Mouse (Mus musculus) megakaryocyte-erythroid progenitor cell, adult 5-6 weeks (primary cell): ENCODE measurements around the gene Gm29776. TPM values are rescaled to one million over a fixed set of nuclear protein-coding genes. Genes with fewer than 3 reads are reported as not detected.

Experiments used
- ATAC-seq: replicated peaks from 2 replicates; pipeline ENCODE4 v1.8.0; 2016; ENCODE audit warnings: mild to moderate bottlenecking, inconsistent platforms; ENCODE audit not compliant: severe bottlenecking, poor library complexity, low FRiP score, low TSS enrichment
- total RNA-seq, 2 experiments: library from RNA; stranded (forward) in 1 of 2; stranded (reverse) in 1 of 2; fragments of 200-1000, 215-1000 nt in 1 of 2; fragments of >200 nt in 1 of 2; fragmentation: Nextera tagmentation in 1 of 2; gene quantifications; 2 replicates each; pipeline ENCODE4 v1.2.3; 2014 to 2017

The Gm29776 gene
- total RNA-seq, 2 experiments from 2014 or later, result not detected

- no peak for ATAC-seq
Observed at GRCm38 (mm10) chr14:54712861-54713260, 14.2 kb upstream of the Gm29776 start.

- no peak for ATAC-seq
Observed at GRCm38 (mm10) chr14:54712074-54712473, 13.4 kb upstream of the Gm29776 start, which contains the start of gene Cebpe. Gene Cebpe, minus strand, starts transcription at chr14:54712174.

GRCm38 (mm10) chr14:54709054-54709453, 10.4 kb upstream of the Gm29776 start:
- no peak for ATAC-seq

GRCm38 (mm10) chr14:54706589-54707320, 8.1 kb upstream of the Gm29776 start:
- no peak for ATAC-seq

- ATAC-seq, result peak; percentile 92
Observed at GRCm38 (mm10) chr14:54705844-54706243, 7.2 kb upstream of the Gm29776 start.

- ATAC-seq, result no peak
Observed at GRCm38 (mm10) chr14:54703207-54703606, 4.6 kb upstream of the Gm29776 start.

GRCm38 (mm10) chr14:54701298-54701697, 2.7 kb upstream of the Gm29776 start:
- 0 out of 2 replicates have a peak, but pooled peaks have one; percentile 36 for ATAC-seq

- no peak for ATAC-seq
Observed at GRCm38 (mm10) chr14:54699586-54699985, 953 bp upstream of the Gm29776 start.

GRCm38 (mm10) chr14:54696752-54697151, 1.9 kb downstream of the Gm29776 start:
- ATAC-seq, result no peak

- no peak for ATAC-seq
Observed at GRCm38 (mm10) chr14:54695042-54695441, 3.6 kb downstream of the Gm29776 start.

- no peak for ATAC-seq
Observed at GRCm38 (mm10) chr14:54687251-54687650, 11.4 kb downstream of the Gm29776 start.

GRCm38 (mm10) chr14:54686522-54687143, 12.0 kb downstream of the Gm29776 start, which contains the start of gene Acin1:
Gene Acin1, minus strand, starts transcription at chr14:54686931.
- ATAC-seq, result peak; percentile 88

GRCm38 (mm10) chr14:54686063-54686521, 12.5 kb downstream of the Gm29776 start, which contains the start of gene 1700123O20Rik:
Gene 1700123O20Rik, plus strand, starts transcription at chr14:54686216.
- peak; percentile 78 for ATAC-seq

GRCm38 (mm10) chr14:54685471-54685870, 13.2 kb downstream of the Gm29776 start:
- no peak for ATAC-seq

- ATAC-seq, result no peak
Observed at GRCm38 (mm10) chr14:54682396-54682795, 16.2 kb downstream of the Gm29776 start.

GRCm38 (mm10) chr14:54678657-54679304, 19.9 kb downstream of the Gm29776 start:
- ATAC-seq, result no peak

- ATAC-seq, result no peak
Observed at GRCm38 (mm10) chr14:54676290-54676689, 22.3 kb downstream of the Gm29776 start.

- ATAC-seq, result no peak
Observed at GRCm38 (mm10) chr14:54674317-54674716, 24.3 kb downstream of the Gm29776 start.

GRCm38 (mm10) chr14:54669381-54669780, 29.3 kb downstream of the Gm29776 start:
- ATAC-seq, result 0 out of 2 replicates have a peak, but pooled peaks have one; percentile 47
